Mouse (Mus musculus) megakaryocyte-erythroid progenitor cell, adult 5-6 weeks (primary cell): ENCODE measurements around the gene Gm10320. TPM values are rescaled to one million over a fixed set of nuclear protein-coding genes. Genes with fewer than 3 reads are reported as not detected.

ENCODE experiments used
- ATAC-seq: replicated peaks from 2 replicates; pipeline ENCODE4 v1.8.0; 2016; ENCODE audit warnings: mild to moderate bottlenecking, inconsistent platforms; ENCODE audit not compliant: severe bottlenecking, poor library complexity, low FRiP score, low TSS enrichment
- total RNA-seq, 2 experiments: library from RNA; stranded (forward) in 1 of 2; stranded (reverse) in 1 of 2; fragments of 200-1000, 215-1000 nt in 1 of 2; fragments of >200 nt in 1 of 2; fragmentation: Nextera tagmentation in 1 of 2; gene quantifications; 2 replicates each; pipeline ENCODE4 v1.2.3; 2014 to 2017

The Gm10320 gene
- total RNA-seq, 2 experiments from 2014 or later, result 0.66 TPM; not detected in 1

DNA sequence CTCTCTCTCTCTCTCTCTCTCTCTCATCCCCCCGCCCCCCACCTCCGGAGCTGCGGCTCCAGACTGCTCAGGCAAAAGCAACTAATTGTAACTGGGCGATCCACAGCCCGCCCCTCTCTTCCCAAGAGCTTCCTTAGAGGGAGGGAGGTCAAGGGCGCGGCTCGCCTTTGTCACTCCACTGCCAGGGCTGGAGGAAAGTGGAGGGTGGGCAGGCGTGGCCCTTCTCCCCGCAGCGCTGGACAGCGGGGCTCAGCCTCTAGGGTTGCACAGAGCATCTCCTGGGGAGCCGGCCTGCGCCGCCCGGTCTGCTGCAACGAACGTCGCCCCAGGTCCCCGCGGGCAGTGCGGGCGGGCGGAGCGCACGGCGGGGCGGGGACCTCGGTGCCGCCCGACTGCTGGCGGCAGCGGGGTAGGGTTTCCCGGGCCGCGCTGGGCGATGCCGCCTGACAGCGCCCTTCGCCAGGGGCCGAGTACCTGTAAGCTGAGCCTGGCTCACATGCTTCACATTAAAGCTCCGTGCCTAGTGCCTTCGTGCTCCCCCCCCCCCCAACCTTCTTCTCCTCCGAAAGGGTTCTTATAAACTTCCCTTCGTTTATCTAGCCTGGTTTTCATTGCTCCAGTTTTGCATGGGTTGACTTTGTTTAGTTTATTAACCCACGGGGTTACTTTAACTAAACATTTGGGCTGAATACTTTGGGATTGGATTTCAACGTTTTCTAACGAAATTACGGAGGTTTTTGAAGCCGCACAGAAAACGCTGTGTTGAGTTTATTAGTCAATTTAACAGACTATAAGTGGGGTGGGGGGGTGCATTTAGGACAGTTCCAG, 13.1 kb upstream of the Gm10320 start:
- ATAC-seq, result peak; percentile 19; the same call in 1 of the 2 replicates

DNA sequence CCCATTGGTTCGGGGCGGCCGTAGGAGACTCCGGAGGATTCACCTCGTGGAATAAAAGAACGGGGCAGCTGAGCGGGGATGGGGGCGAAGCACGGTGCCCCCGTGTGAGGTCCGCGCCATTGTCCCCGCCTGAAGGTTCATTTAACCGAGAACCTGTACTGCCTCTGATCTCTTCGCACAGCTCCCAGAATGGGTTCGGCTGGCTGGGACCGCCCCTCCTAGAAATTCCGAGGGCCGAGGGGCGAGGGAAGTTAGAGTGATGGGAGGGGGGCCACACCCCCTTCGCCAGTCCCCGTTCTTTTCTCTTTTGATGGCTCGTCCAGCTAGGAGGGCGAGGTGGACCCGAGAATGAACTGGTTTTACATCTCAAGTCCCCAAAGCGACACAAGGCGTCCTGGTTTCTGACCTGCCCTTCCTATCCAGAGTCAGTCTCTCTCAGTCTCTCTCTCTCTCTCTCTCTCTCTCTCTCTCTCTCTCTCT, 12.4 kb upstream of the Gm10320 start:
- no peak for ATAC-seq

GRCm38 (mm10) chr13:98503601-98504000, 11.8 kb upstream of the Gm10320 start:
- no peak for ATAC-seq

DNA sequence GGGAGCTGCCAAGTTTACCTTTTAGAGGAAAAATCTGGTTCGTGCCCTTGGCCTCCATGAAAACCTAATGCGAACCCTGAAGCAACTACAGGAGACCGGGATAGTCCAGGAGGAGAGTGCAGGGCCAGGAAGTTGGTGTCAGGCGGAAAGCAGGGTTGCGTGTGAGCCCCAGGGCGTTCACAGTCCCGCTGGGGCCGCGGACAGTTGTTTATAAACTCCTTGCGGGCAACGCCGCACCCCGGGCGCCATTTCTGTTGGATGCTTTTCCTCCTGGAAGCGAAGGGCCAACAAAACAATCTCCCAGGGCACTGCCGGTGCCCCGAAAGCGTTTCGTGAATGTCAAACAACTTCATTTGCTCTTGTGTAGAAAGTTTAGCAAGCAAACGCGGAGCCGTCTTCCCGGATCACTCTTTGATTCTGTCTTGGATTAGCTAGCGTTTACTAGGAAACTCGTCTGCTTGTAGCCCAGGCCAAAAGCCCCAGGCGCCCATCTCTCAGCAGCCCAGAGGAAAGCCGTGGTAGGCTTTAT, 11.1 kb upstream of the Gm10320 start:
- no peak for ATAC-seq

DNA sequence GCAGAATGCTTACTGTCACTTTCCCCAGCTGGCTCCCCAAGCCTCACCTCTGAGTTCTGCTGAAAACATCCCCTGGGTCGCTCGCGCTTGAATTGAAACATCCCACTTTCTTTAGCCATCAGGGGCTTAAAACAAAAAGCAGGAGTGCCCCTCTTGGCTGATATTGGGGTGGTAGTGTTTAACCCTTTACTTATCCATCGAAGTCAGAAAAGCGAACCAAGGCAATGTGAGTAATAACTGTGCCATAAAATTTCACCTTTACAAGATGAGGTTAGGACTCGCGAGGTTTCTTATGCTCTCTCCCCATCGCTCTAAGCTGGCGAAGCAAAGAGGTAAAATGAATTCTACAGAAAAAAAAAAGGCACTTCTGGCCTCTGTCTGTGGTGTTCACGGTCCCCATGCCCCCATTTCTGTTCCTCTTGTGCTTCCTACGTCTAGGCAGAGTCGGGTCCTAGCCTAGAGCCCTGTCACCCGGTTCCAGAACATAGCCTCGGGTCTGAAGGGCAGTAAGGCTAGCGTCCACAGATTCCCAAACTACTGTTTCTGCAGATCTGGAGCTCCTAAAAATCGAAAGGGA, 10.5 kb upstream of the Gm10320 start:
- no peak for ATAC-seq

DNA sequence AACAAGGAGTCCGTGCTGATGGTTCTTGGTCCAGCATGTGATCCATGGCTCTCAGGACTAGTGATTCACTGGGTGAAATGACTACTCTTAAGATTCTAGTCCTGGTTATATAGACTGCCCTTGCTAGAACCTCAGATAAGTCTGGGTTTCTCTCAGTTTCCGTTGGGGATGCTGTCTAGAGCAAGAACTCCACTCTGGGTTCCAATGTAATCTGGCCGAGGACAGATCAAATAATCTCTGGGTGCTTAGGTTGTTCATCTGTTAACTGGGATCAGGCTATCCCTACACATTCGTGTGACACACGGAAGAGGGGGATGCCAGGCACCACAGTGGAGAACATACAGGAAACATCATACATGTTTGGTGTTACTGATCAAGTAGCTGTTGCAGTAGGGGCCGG, 9.5 kb upstream of the Gm10320 start:
- ATAC-seq, result no peak

GRCm38 (mm10) chr13:98500471-98501125, 8.8 kb upstream of the Gm10320 start:
- ATAC-seq, result no peak

DNA sequence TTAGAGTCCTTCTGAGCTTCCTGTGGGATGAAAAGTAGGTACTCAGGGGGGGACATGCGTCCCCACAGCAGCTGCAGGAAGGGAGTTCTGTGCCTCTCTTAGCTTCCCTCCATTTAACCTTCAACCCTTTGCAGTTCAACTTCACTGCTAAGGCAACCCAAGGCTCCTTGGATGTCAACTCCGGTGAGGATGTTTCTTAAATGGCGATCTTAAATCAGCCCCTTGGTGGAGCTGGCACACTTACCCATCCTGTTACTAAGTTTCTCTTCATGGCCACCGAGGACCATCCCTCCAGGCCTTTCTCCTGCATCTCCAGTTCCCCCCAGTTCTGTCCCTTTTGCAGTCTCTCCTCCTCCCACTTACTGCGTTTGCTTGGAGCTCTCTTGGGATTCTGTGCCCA, 6.8 kb upstream of the Gm10320 start:
- ATAC-seq, result no peak

GRCm38 (mm10) chr13:98498080-98498479, 6.3 kb upstream of the Gm10320 start:
- no peak for ATAC-seq

DNA sequence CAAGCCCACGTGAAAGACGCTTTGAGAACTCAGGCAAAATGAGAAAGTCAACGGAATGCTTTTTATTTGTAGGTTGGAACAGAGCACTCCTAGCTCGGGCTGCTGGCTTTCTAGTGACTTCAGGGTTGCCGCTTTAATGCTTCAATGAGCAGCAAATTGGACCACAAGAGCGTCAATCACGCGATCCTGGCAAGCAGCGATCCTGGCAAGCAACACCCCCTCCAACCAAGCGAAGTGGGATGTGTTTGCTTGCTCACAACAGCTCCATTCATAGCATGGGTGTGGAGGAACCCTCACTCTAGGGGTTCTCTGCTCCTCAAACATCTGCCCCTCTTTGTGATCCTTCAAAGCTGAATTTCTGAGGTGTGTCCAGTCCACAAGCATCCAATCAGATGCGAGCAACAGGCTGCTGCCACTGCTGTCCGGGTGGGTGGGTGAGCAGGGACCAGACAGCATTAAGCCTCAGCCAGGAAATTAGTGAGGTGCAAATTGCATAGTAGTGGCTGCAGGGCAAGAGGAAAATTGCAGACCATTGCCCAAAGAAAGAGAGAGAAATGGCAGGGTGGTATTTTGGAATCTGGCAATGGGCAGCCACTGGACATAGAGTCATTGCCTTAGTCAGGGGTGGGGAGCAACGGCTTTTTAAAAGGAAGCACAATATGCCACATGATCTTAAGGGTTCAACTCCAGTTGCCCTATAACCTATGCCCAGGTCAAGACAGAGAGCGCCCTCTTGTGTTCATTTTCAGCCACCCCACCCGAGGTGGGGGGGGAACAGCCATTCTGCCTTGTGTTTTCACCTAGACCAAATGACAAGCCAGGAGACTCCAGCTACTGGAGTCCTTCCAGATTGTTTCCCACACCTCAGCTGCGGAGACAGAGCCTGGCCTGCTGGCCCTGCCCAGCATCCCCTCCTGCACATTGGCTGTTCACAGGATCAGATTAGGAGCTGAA, 5.4 kb upstream of the Gm10320 start:
- 0 out of 2 replicates have a peak, but pooled peaks have one; percentile 34 for ATAC-seq

DNA sequence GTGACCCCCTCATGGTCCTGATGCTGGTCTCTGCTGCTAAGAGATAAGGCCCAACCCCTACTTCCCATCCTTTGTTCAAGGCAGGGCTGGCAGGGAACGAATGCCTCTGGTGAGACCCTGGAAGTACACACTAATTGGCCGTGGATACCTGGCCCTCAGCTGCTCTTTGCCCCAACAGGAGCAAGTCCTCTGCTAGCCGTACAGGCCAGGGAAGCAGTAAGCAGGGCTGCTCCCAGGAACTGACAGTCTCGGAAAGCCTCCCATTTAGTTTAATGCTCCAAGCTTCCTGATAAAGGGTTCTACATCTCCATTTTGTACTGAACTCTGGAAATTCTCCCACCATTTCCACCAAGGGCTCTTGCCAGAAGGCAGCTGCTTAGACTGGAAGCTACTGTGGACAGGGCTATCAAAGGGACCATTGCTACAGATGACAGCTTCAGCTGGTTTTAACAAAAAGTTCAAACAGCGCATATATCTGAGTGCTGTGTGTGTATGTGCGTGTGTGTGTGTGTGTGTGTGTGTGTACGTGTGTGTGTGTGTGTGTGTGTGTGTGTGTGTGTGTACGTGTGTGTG, 2.8 kb upstream of the Gm10320 start:
- ATAC-seq, result no peak

- ATAC-seq, result no peak
Measured at GRCm38 (mm10) chr13:98492569-98493255, 911 bp upstream of the Gm10320 start.

GRCm38 (mm10) chr13:98486726-98487125, 5.1 kb downstream of the Gm10320 start:
- no peak for ATAC-seq

GRCm38 (mm10) chr13:98486161-98486560, 5.6 kb downstream of the Gm10320 start:
- ATAC-seq, result no peak

DNA sequence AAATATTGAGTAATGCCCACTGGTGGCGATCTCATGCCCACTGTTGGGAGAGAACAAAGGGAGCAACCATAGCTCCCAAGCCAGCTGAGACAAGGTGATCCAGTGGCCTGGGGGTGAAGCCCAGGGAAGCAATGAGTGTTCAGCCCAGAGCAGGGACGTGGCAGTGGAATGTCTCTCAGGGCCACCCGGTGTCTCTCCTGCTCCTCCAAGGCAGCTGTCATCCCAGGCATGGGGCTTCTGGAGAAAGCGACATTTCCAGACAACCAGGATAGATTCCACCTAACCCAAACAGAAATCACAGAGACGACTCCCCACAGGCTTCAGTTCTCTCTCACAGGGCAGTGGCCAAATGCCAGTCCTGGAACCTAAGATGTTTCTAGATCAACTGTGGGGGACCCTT, 6.4 kb downstream of the Gm10320 start:
- no peak for ATAC-seq

DNA sequence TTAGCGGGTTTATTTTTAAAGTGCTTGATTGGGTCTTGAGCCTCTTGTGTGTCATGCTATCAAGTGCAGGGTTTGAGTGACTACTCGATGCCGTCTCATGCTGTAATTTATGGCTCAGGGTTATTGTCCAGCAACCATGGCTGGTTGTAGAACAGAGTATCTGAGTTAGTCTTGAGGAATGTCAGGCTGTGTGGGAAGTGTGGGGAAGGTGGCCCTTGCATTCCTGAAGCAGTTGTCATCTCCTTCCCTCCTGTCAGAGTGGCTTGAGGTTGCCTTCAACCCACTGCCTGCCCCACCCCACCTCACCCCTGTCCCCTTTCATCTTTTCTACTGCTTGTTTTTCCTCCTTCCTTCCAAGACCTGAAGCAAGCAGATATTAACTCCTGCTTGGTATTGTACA, 13.8 kb downstream of the Gm10320 start:
- no peak for ATAC-seq

DNA sequence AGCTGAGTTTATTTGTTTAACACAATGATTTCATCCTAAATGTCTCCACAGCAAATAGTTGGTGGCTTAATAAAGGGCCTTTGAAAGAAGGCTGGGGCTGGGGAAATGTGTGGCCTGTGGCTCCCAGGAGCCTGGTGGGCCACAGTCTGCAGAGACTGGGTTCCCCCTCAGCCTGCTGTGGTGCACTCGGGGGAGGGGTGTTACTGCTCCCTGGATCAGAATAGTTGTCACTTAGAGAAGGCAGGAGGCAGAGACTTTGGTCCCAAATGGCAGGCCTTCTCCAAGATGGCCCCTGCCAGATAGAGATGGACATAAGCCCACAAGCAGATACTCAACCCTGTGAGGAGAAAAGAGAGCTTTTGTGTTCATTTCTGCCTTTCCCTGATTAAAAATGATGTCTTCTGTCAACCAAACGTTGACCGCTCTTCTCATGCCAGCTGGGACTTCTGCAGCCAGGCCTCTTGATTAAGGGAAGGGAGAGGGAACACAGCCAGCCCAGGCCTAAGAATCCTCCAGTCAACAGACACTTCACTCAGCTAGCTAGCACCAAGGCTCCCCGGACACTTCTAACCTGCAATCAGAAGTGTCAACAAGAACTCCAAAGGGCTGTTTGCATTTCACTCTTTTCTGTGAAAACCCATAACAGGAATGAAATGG, 14.8 kb downstream of the Gm10320 start:
- no peak for ATAC-seq
